Mouse (Mus musculus): ENCODE results near the gene Otor.

- TF ChIP-seq POLR2A (IDR thresholded peaks at IDR 0.05; ENCODE audit: borderline replicate concordance, insufficient read depth, low read length) (no peak), CTCF (IDR thresholded peaks at IDR 0.05; ENCODE audit: borderline replicate concordance, insufficient read depth, low read depth, low read length) (no peak)
Measured at GRCm38 (mm10) chr2:143041596-143041995, 36.7 kb upstream of the Otor start.
